Mouse (Mus musculus) bone marrow macrophage, adult 2 months (primary cell): ENCODE results near the gene A2m.

ENCODE experiments used
- CTCF ChIP-seq: IDR thresholded peaks from 2 replicates; pipeline ENCODE4 v1.5.1; 2012; ENCODE audit warnings: low read depth, mild to moderate bottlenecking, low read length, moderate library complexity
- POLR2A ChIP-seq: IDR thresholded peaks from 2 replicates; pipeline ENCODE4 v1.6.1; 2012; ENCODE audit warnings: mild to moderate bottlenecking, low read depth, low read length, borderline replicate concordance

- TF ChIP-seq POLR2A (no peak), CTCF (no peak)
Measured at GRCm38 (mm10) chr6:121590131-121590530, 45.0 kb upstream of the A2m start.
